Mouse (Mus musculus) liver, embryonic 14.5 days (tissue): Measurements from ENCODE around the gene Ankrd12.

Experiments
- CTCF ChIP-seq: IDR thresholded peaks from 2 replicates; pipeline ENCODE4 v1.5.1; 2016; ENCODE audit warnings: antibody characterized with exemption, low read depth, control low read depth
- EP300 ChIP-seq: IDR thresholded peaks from 2 replicates; pipeline ENCODE4 v1.6.1; 2016; ENCODE audit warnings: antibody characterized with exemption, low read depth

GRCm38 (mm10) chr17:65921975-65922374, 154.9 kb downstream of the Ankrd12 start:
- TF ChIP-seq CTCF (no peak), EP300 (no peak)
